Mouse (Mus musculus): ENCODE data around the gene Iqgap2.

GRCm38 (mm10) chr13:95798721-95799120 is 93.0 kb downstream of the Iqgap2 start:
- TF ChIP-seq CTCF (IDR thresholded peaks at IDR 0.05; ENCODE audit: low read depth) = no peak
- no peak for TF ChIP-seq EP300 (IDR thresholded peaks at IDR 0.05; ENCODE audit: low read depth)

Measured in liver, postnatal 0 days (tissue).